Mouse (Mus musculus): ENCODE data around the gene Rom1.
"Not testable (repeated sequence)": the region's sequence is repeated elsewhere in the genome, so short reads cannot be mapped to it uniquely, and the experiment has no call there.

Gene Rom1

DNA sequence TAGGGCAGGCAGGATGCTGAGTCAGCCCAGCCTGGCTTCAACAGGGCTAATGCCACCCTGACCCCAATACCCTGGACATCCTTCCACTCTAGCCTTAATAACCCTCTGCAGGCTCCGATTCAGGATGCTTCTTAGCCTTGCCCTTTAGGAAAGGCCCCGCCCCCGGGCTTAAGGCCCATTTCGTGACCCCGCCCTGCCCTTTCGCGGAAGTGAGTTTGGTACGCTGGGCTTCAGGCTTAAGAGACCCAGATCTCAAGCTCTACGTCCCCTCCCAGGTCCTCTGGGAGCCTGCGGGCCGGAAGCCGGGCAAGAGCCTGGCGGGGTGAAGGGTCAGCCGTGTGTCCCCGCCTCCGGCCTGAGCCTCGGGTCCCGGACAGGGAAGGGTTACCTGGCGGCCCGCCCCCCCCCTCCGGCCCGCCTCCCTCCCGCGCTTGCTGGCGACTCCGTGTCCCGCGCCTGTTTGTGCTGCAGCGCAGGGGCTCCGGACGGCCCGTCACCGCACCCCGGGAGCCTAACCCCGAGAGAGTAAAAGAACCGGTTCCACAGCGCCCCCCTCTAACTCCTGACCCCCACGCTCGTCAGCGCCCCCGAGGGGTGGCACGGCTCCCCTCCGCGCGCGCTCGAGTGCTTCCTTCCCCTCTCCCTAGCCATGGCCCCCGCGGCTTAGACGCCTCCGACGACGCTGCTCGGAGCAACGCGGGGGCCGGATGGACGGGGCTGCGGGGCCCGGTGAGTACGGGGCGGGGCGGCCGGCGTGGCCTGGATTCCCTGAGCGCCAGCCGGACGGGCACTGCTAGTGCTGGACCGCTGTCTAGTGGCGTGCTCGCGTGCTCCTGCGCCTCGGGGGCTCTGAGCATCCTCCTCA lies at the start of gene Rom1, which contains the start of gene Eml3:
Rom1 (minus strand) TSS at position 133 of the 865 bp plus-strand sequence.
Eml3 (plus strand) TSS at position 329 of the 865 bp plus-strand sequence.
- peak; percentile 71 for DNase-seq (ENCODE audit: low read depth, low spot score)

GRCm38 (mm10) chr19:8976535-8976934 lies 47.4 kb upstream of the Rom1 start:
- DNase-seq (ENCODE audit: low read depth, low spot score): no peak

GRCm38 (mm10) chr19:8975491-8975890 lies 46.3 kb upstream of the Rom1 start:
- DNase-seq (ENCODE audit: low read depth, low spot score): no peak

GRCm38 (mm10) chr19:8974638-8975037 lies 45.5 kb upstream of the Rom1 start:
- no peak for DNase-seq (ENCODE audit: low read depth, low spot score)

DNA sequence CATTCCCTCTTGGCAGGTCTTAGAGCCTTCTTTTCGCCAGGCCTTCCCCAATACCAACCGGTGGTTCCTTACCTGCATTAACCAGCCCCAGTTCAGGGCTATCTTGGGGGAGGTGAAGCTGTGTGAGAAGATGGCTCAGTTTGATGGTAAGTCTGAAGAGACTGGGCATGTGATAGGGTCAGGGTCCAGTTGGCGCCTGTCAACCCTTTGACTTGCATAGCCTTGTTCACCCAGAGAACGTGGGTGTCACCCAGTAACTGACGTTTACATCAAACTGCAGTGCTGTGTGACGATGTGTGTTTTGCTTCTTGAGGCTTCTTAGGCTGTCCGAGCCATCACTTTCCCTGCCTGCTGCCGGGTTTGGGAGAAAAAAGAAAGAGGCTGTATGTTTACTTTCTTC lies 43.3 kb upstream of the Rom1 start:
- DNase-seq (ENCODE audit: low read depth, low spot score): not testable (repeated sequence)

GRCm38 (mm10) chr19:8967893-8968292 lies 38.7 kb upstream of the Rom1 start:
- DNase-seq (ENCODE audit: low read depth, low spot score): no peak

- no peak for DNase-seq (ENCODE audit: low read depth, low spot score)
These were observed 38.2 kb upstream of the Rom1 start for GRCm38 (mm10) chr19:8967373-8967743.

DNA sequence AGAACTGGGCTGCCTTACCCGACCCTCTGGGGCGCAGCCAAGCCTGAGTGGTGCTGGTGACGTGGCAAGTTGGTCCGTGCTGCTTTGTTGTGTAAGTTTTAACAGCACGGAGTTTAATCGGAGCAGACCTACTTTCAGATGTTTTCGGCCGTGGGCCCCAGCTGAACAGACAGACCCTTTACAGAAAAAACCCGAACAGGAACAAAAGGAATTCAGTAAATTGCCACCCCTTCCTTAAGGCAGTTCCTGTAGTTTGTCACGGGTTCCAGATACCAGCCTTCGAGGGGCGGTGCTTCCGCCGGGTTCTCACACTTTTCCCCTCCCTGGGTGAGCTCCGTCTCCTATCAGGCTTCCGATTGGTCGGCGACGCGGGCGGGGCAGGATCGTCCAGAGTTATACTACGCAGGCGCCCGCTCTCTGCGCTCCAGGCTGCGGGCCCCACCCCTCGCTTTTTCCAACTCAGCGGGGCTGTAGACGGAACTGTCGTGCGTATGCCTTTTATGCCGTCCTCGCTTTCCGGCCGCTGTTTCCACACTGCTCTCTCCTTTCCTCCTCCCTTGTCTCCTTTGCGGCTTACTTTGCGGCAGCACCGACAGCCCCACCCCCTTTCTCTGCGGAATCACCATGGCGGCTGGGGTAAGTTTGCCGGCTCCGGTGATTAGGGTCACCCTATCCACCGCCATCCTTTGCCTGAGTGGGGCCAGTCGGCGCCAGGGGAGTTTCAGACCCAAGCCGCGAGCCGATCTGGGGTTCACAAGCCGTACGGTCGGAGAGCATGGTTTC lies 37.6 kb upstream of the Rom1 start, which contains the start of gene Eef1g:
Eef1g (plus strand) TSS at position 452 of the 783 bp plus-strand sequence.
- peak; percentile 98 for DNase-seq (ENCODE audit: low read depth, low spot score)

DNA sequence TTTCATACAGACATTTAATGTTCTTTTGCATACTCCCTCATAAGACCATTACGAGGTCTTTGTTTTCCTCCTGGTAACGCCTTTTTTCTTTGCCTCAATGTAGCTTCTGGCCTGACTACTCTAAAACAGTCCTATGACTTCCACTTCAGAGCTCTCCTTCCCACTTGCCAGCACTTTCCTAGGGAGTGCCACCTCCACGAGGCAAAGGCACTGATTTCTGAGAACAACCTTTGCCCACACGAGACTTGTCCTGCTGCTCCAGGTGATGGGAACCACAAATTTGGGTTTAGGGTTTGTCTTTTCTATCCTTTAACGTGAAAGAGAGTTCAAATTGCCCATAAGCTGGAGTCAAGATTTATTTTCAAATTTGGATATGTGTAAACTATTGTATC lies 37.0 kb upstream of the Rom1 start:
- no peak for DNase-seq (ENCODE audit: low read depth, low spot score)

- no peak for DNase-seq (ENCODE audit: low read depth, low spot score)
These were observed 36.6 kb upstream of the Rom1 start for GRCm38 (mm10) chr19:8965771-8966170.

DNA sequence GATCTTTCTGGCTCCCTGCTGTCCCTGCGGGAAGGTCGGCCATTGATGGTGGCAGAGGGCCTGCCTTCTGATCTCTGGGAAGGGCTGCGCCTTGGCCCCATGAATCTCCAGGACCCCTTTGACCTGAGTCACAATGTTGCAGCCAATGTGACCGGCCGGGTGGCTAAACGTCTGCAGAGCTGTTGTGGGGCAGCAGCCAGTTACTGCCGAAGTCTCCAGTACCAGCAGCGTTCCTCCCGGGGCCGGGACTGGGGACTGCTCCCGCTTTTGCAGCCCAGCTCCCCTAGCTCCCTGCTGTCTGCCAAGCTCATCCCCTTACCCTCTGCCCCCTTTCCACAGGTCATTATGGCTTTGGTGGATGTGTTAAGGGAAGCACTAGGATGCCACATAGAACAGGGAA lies 35.9 kb upstream of the Rom1 start:
- DNase-seq (ENCODE audit: low read depth, low spot score): no peak

DNA sequence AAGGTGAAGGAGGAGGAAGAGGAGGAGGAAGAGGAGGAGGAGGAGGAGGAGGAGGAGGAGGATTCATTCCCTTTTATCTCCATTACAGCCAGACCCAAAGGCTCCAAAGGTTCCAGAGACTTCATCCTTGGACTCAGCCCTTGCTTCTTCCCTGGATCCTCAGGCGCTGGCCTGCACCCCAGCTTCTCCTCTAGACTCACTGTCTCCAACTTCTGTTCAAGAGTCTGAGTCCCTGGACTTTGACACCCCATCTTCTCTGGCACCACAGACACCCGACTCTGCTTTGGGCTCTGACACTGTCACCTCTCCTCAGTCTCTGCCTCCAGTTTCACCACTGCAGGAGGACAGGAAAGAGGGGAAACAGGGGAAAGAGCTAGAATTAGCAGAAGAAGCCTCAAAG lies 33.1 kb upstream of the Rom1 start:
- no peak for DNase-seq (ENCODE audit: low read depth, low spot score)

DNA sequence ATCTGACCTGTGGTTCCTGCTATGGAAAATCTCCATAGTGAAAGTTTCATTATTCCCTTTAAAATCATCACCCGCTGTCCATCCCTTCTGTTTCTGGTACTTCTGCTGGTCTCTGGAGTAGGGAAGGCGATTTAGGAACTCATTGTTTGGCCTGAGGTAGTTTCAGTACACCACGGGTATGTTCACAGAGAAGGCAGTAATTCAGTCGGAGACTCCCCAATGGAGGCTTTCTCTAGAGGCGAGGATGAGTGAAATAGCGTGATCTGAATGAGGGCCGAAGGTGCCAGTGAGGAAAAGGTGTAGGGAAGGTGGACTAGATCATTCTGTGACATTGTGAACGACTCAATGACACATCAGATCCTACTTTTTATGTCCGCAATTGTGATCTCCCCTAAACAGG lies 25.0 kb upstream of the Rom1 start:
- no peak for DNase-seq (ENCODE audit: low read depth, low spot score)

GRCm38 (mm10) chr19:8953135-8954039 lies 24.2 kb upstream of the Rom1 start, which contains the start of gene Tut1:
Tut1 (plus strand) TSS chr19:8953847.
- peak; percentile 83 for DNase-seq (ENCODE audit: low read depth, low spot score)

- DNase-seq (ENCODE audit: low read depth, low spot score): no peak
These were observed 23.1 kb upstream of the Rom1 start for GRCm38 (mm10) chr19:8952241-8952640.

DNA sequence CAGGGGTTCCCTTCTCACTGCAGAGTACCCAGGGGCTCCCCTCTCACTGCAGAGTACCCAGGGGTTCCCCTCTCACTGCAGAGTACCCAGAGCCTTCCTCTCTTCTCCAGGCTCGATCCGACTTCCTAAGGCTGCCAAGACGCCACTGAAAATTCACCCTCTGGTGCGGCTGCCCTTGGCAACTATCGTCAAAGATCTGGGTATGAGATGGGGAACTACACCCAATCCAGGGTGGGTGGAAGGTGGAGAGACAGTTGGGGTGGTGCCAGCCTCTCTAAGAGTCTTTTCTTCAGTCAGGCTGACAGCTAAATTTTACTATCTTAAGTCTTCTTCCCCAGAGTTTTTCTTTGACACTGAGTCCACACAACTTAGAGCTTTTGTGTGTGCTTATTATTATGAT lies 21.0 kb upstream of the Rom1 start:
- no peak for DNase-seq (ENCODE audit: low read depth, low spot score)

- DNase-seq (ENCODE audit: low read depth, low spot score): no peak
These were observed 17.8 kb upstream of the Rom1 start for GRCm38 (mm10) chr19:8946929-8947328.

GRCm38 (mm10) chr19:8945251-8945650 lies 16.1 kb upstream of the Rom1 start:
- no peak for DNase-seq (ENCODE audit: low read depth, low spot score)

DNA sequence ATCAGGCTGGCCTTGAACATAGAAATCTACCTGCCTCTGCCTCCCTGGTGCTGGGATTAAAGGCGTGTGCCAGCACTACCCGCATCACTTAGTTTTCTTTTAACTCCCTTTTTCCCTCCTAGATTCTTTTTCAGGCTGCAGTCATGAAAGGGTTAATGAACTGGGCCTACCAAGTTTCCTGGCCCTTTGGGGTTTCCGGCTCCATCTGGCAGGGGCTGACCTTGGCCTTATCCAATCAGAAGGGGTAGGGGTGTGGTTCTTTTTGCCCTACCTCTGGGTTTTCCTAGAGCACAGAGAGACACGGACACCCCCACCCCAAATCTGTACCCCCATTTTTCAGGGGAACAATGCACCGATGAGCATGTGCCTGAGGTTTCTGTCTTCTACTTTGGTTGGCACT lies 15.6 kb upstream of the Rom1 start:
- DNase-seq (ENCODE audit: low read depth, low spot score): no peak

- DNase-seq (ENCODE audit: low read depth, low spot score): no peak
These were observed 14.9 kb upstream of the Rom1 start for GRCm38 (mm10) chr19:8944062-8944461.

GRCm38 (mm10) chr19:8943047-8943446 lies 13.9 kb upstream of the Rom1 start:
- no peak for DNase-seq (ENCODE audit: low read depth, low spot score)
